In the genomic region with DNA sequence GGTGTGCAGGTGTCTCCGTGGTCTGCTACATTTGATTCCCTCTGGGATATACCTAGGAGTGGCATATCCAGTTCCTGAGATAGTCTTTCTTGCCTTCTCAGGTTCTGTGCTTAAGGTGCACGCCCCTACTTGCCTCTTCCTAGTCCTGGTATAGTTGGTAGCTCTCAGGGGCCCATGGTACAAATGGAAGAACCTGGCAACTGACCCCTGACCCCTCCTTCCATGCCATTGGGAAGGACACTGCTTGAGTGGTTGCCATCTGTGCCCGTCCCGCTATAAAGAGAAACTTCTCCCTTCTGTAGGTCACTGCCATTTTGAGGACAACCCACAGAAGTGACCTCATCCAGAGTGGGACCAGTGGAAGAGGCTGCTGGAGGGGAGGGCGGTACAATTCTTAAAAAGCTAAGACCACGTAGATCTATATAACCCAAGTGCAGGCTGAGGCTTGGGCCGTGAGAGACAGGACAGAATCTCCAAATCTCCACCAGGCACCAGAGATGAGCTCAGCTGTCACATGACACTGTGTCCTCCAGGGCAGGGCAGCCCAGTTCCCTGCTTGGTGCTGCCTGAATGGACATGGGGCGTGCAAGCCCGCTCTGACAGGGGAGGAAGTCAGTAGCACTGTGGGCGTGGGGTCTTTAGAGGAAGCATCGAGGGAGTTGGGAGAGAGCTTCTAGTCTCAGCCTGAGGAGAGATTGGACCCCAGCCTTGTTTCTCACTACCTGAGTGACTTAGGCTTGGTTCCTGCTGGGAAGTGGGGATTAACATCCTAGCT, we compare ENCODE assay signal across 7 mouse cellular contexts. TPM values are rescaled to one million over a fixed set of nuclear protein-coding genes. Genes with fewer than 3 reads are reported as not detected.
DNase-seq lines count a peak whose midpoint lies in the region; ATAC-seq and TF ChIP-seq lines count a peak whose summit lies in the region.

No protein-coding gene starts in this region.

- H3K9me3 ChIP-seq in hindbrain, embryonic 16.5 days (ENCODE audit: control insufficient read depth, low read length): no peaks in the 10 kb centered on the region
- no peaks in the 10 kb centered on the region for H3K9me3 ChIP-seq in midbrain, postnatal 0 days (ENCODE audit: low read length)

- intact Hi-C loops in left cerebral cortex, postnatal 14 days (cut with DNase I): no loop called here

- no peak overlapping the region for H3K9ac ChIP-seq in hindbrain, embryonic 16.5 days (ENCODE audit: low read depth, low read length)
- H3K9ac ChIP-seq in midbrain, postnatal 0 days (replicated peaks; ENCODE audit: low read length, poor library complexity, severe bottlenecking): no peak overlapping the region

- TF ChIP-seq CTCF in midbrain, postnatal 0 days (IDR thresholded peaks at IDR 0.05): no peak

- H3K4me3 ChIP-seq in hindbrain, embryonic 16.5 days (ENCODE audit: low read length): no peak overlapping the region
- no peak overlapping the region for H3K4me3 ChIP-seq in midbrain, postnatal 0 days (ENCODE audit: low read depth, low read length)

- H3K4me1 ChIP-seq in hindbrain, embryonic 16.5 days (ENCODE audit: control insufficient read depth, insufficient read depth, low read depth, low read length): peaks cover 77% of the 10 kb centered on the region
- peaks cover 47% of the 10 kb centered on the region; the same call in 1 of the 2 replicates for H3K4me1 ChIP-seq in midbrain, postnatal 0 days (ENCODE audit: insufficient read depth, low read length)

- peaks cover 8% of the 10 kb centered on the region; the same call in 1 of the 2 replicates for H3K36me3 ChIP-seq in hindbrain, embryonic 16.5 days (ENCODE audit: control insufficient read depth, insufficient read depth, low read length)
- H3K36me3 ChIP-seq in midbrain, postnatal 0 days (ENCODE audit: insufficient read depth, low read length): peaks cover 17% of the 10 kb centered on the region

- peak overlapping the region; percentile 59 for H3K27ac ChIP-seq in hindbrain, embryonic 16.5 days (ENCODE audit: low read depth, low read length)
- 0 out of 2 replicates have a peak overlapping the region, but pooled peaks have one; percentile 26 for H3K27ac ChIP-seq in midbrain, postnatal 0 days (ENCODE audit: low read depth, low read length)

- peak; percentile 59 for DNase-seq in left cerebral cortex, adult 11 months (ENCODE audit: low spot score)
- no peak for DNase-seq in left cerebral cortex, postnatal 14 days (ENCODE audit: low spot score in 2 of 2)
- no peak for DNase-seq in midbrain, postnatal 0 days (ENCODE audit: low spot score)
- DNase-seq in Muller cell, postnatal 12 days (ENCODE audit: inconsistent ontology term): no peak
- no peak for DNase-seq in thymus, postnatal 0 days (ENCODE audit: low spot score)

- H3K27me3 ChIP-seq in hindbrain, embryonic 16.5 days (replicated peaks; ENCODE audit: control insufficient read depth, insufficient read depth, low read length): no peaks in the 10 kb centered on the region
- H3K27me3 ChIP-seq in midbrain, postnatal 0 days (ENCODE audit: insufficient read depth, low read length): no peaks in the 10 kb centered on the region

- 77% methylated on average over 11 of the region's 11 CpGs for WGBS in hindbrain, embryonic 16.5 days
- 83% methylated on average over 11 of the region's 11 CpGs for WGBS in midbrain, postnatal 0 days

- ATAC-seq in common myeloid progenitor, adult 5-6 weeks (replicated peaks; ENCODE audit: low read depth, poor library complexity, severe bottlenecking): peak; percentile 18
- ATAC-seq in hindbrain, embryonic 16.5 days: no peak
- no peak for ATAC-seq in midbrain, postnatal 0 days (ENCODE audit: low FRiP score)

- no peak overlapping the region for H3K4me2 ChIP-seq in hindbrain, embryonic 16.5 days (ENCODE audit: low read length)
- H3K4me2 ChIP-seq in midbrain, postnatal 0 days (ENCODE audit: low read depth, low read length, poor library complexity, severe bottlenecking): no peak overlapping the region

RNA-seq across cellular contexts. Expression of a gene that starts 10.2 kb away (rescaled TPM):
- total RNA-seq in left cerebral cortex, postnatal 14 days (2021): 100 to 1,000 TPM; 180 to 201 TPM
- total RNA-seq in common myeloid progenitor, adult 5-6 weeks (2017): 13.4 and 13.5 TPM in 2 replicates
- polyA plus RNA-seq in hindbrain, embryonic 16.5 days (2015; fragmentation: Nextera tagmentation; extraction: Ambion mirVana): 43.6 and 44.3 TPM in 2 replicates
- total RNA-seq in midbrain, postnatal 0 days (2014; rRNA removed): 156 and 160 TPM in 2 replicates
- 28.1 and 32.1 TPM in 2 replicates for polyA plus RNA-seq in midbrain, postnatal 0 days (2015; fragmentation: Nextera tagmentation; extraction: Ambion mirVana)
- polyA plus RNA-seq in thymus, postnatal 0 days (2015; fragmentation: Nextera tagmentation; extraction: Ambion mirVana): 14.8 and 20.3 TPM in 2 replicates

Comparison
In these comparisons a context has a peak if more than half of its experiments do, and no peak if none do; other contexts are left out.
1. RNA of a gene that starts 10.2 kb away (total RNA-seq): 180 to 201 TPM in left cerebral cortex, postnatal 14 days and 156 to 160 TPM in midbrain, postnatal 0 days; 13.4 to 13.5 TPM in common myeloid progenitor, adult 5-6 weeks; every median in the first group is over 10 times any median in the second.